Mouse (Mus musculus): ENCODE results near the gene Tbc1d21. TPM values are rescaled to one million over a fixed set of nuclear protein-coding genes. Genes with fewer than 3 reads are reported as not detected.

Gene Tbc1d21
- total RNA-seq, 2 experiments from 2014 or later: not detected

DNA sequence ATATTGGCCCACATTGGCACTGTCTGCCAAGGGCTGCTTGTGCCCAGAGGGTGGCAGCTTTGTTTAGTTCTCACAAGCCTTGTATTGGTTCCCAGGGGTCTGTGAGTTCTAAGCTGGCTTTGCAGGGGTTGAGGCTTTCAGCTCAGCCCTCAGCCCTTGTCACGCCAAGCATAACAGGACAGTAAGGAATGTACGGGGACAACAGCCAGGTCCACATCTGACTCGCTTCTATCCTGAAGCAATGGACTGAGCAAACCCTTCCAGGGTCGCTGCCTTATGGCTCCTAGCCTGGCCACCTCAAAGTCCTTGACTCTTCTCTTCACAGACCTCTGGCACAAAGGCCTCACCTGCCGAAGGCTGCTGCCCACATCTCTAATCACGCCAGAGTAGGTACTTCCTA, 22.5 kb downstream of the Tbc1d21 start:
- intact Hi-C loops (cut with DNase I): no loop called here
- DNase-seq: peak; percentile 46 to 55

DNA sequence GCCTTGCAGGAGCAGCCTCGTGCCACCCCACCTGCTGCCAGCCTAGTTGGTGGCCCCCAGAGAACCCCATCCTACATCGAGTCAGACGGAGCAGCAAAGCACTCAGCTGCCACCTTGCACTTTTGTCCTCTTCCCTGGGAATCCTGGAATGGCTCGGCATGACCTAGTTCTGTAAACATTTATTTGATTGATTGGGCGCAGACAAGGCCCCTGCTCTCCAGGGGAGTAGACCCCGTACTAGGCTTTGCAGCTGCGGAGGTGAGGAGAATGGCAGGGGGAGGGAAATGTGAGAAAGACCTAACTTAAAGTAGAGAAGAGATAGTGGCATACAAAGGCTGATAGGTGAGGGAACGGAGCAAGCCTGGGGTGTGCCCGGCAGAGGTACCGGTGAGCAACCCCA, 23.8 kb downstream of the Tbc1d21 start:
- no peak for DNase-seq
- intact Hi-C loops (cut with DNase I): no loop called here

DNA sequence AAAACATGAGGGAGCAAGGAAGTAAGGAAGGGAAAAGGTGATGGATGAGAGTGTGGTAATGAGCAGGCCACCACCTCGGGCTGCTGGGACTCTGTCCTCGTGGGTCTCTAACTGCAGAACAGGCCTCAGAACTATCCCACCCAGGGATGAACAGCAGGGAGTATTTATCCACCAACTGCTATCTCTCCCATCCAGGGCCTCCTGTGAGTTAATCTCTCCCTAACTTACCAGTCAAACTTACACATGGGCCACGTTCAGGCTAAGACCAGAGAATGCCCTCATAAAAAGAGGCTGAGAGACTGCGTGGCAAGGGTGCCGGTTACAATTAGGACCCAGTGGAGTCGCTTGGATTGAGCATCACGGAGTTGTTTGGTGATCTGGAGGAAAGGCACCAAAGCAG, 24.3 kb downstream of the Tbc1d21 start:
- intact Hi-C loops (cut with DNase I): no loop called here
- DNase-seq: no peak

DNA sequence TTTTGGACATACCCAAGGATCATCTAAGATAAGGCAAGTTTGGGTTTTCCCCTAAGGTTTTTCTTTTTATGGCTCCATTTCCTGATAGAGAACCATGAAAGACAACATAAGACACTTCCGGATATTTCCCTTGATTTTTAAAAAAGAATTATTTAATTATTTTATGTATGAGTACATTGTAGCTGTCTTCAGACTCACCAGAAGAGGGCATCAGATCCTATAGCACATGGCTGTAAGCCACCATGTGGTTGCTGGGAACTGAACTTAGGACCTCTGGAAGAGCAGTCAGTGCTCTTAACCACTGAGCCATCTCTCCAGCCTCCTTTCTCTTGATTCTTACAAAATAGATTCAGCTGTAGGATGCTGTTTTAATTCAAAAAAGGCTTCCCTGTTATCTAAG, 28.5 kb downstream of the Tbc1d21 start:
- DNase-seq: no peak
- intact Hi-C loops (cut with DNase I): no loop called here

DNA sequence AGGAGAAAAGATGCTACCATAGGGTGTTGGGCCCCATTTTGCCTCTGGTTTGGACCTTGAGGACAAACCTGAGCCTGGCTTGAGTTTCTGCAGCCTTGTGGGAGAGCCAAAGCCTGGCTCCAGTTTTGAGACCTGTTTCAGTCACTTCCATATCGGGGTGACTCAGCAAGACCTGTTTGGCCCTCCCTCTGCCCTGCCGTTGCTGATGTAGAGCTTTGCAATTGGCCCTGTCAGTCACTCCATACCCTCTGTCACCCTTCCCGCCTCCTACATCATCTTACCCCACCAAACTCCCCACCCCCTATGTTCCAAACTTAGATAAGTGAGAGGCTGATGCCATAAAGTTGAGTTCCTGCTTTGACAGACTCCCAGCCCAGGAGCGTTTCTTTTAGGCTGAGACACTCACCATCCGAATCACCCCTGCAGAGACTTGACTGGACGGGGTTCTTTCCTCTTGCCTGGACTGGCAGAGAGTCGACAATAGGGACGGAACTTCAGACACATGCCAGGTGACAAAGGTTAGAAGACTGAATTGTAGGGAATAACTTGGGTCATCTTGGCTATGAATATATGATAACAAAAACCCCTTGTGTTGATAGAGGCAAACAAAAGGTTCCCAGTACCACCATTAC, 33.5 kb downstream of the Tbc1d21 start:
- no peak for DNase-seq

DNA sequence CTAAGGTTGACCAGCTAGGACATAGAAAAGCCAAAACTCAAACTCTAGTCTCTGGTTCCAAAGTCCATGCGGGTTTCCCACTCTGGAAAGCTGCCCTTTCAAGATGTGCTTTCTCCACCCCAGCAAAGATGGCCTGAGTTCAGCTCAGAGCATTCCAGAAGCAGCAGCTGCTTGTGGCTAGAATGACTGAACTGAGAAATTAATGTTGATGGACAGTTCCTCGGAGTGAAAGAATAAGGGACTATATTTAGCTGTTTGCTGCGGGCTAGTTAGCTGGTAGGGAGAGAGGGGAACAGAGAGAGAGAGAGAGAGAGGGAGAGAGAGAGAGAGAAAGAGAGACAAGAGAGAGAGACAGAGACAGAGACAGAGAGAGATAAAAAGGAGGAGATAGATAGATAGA, 39.0 kb downstream of the Tbc1d21 start:
- DNase-seq: peak in 1 of 2 experiments; percentile 21
- intact Hi-C loops (cut with DNase I): loop anchor here (2.0 to 10.0 kb wide), 2 partner anchors 40 to 164 kb away; partner anchors contain the start of gene Tbc1d21

More for the DNA sequence above, 33.5 kb downstream of the Tbc1d21 start:
- intact Hi-C loops (cut with DNase I): loop anchor here (10.0 kb wide), 1 partner anchor 158 kb away; no protein-coding TSS in a partner anchor

DNA sequence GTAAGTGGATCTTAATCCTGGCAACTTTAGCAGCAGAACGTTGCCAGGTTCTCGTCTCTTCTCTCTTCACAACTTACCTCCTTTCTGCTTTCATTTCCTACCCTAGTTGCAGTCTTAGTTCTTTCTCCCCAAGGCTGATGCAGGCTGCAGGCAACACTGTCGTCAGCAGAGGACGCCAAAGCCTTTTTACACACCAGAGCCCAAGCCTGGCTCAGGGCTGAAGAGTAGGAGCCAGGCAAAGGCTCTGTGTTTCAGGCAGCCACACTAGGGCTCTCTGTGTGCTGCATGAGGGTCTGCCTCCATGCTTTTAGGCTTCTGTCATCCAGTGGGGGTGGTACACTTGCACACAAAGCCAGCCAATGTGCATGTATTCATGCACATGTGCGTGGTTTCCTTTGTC, 40.0 kb downstream of the Tbc1d21 start:
- DNase-seq: peak; percentile 59 to 70
- intact Hi-C loops (cut with DNase I): loop anchor here (1.0 to 10.0 kb wide), 3 partner anchors 41 to 205 kb away; partner anchors contain the start of gene Tbc1d21

DNA sequence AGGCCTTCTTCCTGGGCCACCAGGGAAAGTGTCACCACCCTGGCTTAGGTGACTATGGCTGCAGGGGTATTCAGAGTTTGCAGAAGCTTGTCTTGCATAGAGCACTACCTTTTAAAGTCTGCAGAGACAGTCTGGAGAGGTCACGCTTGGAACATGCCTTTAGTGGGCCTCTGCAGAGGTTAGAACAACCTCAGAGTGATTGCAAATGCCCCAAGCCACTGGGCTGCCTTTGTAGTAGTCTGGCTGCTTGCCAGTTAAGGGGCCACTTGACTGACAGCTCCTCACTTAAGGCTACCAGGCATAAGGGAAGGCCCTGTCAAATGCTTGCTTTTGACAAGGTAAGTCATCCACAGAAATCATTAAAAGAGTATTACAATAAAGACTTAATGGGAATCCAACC, 42.9 kb downstream of the Tbc1d21 start:
- intact Hi-C loops (cut with DNase I): no loop called here
- DNase-seq: no peak

DNA sequence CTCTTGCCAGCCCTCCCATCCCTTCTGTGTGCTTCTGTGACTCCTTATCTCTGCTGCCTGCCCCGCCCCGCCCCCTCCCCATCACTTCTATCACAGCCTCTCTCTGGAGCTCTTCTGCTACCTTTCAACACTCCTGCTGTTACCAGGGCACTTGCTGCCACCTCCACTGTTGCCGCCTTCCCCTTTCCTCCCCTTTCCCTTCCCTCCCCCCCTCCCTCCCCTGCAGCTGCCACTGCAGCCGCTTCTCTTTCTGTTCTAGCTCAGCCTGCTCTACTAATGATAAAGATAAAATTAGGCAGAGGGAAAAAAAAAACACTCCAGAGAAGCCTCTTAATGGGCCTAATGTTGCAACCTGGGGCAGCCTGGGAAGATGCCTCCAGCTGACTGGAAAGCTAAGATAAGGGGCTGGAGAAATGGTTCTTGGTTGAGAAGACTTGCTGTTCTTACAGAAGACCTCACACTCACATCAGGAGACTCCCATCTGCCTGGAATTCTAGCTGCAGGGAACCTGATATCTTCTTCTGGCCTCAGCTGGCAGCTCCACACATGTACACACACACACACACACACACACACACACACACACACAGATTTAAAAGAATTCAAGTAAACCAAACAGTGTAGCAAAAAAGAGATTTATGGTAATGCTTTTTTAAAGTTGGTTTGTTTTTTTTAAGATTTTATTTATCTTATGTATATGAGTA, 43.6 kb downstream of the Tbc1d21 start:
- no peak for DNase-seq
- intact Hi-C loops (cut with DNase I): no loop called here

DNA sequence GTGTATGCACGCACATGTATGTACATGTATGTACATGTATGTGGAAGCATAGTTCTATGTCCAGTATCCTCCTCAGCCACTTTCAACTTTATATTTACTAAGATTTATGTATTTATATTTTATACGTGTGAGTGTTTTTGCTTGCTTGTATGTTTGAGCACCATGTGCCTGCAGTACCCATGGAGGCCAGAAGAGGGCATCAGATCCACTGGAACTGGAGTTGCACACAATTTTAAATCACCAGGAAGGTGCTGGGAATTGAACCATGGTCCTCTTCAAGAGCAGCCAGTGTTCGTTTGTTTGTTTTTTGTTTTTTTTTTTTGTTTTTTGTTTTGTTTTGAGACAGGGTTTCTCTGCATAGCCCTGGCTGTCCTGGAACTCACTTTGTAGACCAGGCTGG, 48.6 kb downstream of the Tbc1d21 start:
- no peak for DNase-seq
- intact Hi-C loops (cut with DNase I): no loop called here

DNA sequence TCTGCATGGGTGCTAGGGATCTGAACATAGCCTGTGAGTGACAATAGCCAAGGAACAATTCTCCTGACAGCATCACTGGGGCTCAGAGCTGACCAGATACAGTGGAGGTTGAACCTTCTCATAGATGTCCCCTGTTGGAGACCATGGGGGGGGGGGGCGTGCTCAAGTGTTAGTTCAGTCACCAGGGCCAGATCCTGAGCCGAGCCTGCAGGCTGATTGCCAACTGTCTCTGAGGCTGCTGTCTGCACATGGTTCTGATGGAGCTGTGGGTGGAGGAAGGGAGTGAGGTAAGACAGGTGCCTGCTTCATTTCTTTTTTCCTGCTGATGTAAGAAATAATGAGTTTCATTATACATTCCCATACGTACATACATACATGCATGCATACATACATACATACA, 51.9 kb downstream of the Tbc1d21 start:
- intact Hi-C loops (cut with DNase I): no loop called here
- DNase-seq: no peak

DNA sequence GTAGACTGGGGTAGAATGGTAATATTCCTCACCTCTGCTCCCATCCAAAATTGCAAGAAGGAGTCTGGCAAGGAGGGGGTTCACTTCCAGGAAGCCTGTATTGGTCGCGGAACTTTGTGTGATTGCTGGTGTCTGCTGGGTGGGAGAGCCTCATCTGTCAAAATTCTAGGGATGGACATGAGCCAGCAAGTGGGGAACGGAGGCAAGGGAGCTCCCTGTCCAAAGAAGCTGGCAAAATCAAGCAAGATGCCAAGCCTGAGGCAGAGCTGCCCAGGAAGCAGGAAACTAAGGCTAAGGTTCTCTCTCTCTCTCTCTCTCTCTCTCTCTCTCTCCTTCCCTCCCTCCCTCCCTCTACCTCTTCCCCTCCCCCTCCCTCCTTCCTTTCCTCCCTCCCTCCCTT, 52.9 kb downstream of the Tbc1d21 start:
- intact Hi-C loops (cut with DNase I): no loop called here

DNA sequence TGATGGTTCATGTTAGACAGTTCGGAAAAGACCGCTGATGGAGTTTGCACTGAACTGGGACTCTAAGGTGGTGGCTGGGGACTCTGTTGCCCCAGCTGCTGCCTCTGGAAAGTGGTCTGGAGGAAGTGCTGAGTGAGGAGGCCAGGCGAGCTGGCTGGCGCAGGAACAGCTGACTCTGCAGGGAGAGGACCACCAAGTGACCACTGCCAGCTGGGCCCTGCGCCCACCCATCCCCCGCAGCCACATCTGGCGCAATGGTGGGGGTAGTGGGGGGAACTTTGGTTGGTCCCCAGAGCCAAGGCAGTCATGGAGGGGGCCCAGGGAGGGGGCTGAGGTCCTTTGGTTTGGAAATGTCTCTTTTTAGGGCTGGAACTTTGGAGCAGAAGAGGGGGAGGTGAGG, 53.5 kb downstream of the Tbc1d21 start:
- DNase-seq: peak in 1 of 2 experiments; percentile 24
- intact Hi-C loops (cut with DNase I): no loop called here

More for the DNA sequence above, 52.9 kb downstream of the Tbc1d21 start:
- DNase-seq: no peak

DNA sequence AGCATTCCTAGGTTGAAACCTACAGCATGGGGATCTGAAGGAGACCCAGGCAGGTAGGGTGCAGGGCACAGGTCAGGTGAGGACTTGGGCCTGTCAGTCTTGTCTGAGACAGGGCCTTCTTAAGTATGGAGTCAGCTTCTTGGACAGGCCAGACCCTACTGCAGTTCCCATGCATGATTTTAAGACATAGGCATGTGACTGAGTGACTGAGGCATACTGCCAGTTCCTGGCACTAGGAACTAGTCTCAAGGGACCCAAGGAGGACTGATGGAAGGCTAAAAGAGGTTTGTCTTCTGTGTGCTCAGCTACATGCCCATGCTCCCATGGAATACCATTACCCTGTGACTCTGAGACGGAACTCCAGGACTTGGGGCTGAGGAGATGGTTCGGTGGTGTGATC, 54.4 kb downstream of the Tbc1d21 start:
- DNase-seq: peak in 1 of 2 experiments; percentile 26
- intact Hi-C loops (cut with DNase I): no loop called here

DNA sequence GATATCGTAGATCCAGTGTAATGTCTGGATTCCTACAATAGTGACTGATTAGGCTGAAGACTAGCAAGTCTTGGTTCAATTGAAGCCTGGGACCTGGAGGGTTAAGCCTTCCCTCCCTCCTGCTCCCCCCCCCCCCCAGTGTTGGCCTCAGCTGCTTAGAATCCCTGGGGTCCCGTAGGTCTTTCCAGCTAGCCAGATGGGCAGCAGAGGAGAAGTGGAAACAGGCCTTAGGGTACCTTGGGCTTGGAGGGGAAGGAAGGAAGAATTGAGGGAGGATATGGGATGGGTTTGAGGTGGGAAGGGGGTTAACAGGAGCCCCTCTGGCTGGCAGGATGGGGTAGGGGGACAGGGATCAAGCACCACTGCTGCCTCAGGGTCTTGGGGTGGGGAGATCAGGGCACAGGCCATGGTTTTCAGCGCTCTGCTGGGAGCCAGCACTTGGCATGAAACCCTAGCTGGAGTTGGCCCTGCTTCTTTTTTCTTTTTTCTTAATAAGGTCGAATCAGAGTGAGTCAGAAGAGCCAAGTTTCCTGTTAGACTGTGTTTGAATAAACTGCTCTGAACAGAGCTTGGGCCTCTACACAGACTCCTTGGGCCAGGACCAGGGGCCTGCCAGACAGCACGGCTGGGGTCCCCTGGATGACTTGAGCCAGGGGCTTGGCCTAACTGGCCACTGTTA, 55.4 kb downstream of the Tbc1d21 start:
- peak; percentile 63 to 66 for DNase-seq
- intact Hi-C loops (cut with DNase I): no loop called here

DNA sequence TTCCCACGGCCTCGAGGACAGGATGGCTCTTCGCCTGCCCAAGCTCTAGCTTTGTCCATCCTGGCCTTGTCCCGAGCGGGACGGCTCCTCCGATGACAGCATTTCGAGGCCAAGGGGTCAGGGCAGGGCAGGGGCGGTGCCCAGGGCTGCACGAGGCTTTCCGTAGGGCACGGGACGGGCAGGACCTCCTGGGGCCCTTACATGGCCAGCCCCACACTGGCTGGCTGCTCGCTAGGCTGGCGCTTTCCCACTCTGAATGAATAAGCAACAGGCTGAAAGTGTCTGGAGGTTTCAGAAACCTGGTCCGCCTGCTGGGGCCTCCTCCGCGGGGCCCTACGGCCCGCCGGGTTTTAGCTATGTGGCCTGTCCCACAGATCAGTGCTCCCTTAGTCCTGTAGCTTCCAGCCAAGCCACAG, 57.3 kb downstream of the Tbc1d21 start, which contains the start of gene Loxl1:
Loxl1 (minus strand) TSS at position 243 of the 416 bp plus-strand sequence.
- intact Hi-C loops (cut with DNase I): no loop called here
- DNase-seq: peak; percentile 79 to 80

DNA sequence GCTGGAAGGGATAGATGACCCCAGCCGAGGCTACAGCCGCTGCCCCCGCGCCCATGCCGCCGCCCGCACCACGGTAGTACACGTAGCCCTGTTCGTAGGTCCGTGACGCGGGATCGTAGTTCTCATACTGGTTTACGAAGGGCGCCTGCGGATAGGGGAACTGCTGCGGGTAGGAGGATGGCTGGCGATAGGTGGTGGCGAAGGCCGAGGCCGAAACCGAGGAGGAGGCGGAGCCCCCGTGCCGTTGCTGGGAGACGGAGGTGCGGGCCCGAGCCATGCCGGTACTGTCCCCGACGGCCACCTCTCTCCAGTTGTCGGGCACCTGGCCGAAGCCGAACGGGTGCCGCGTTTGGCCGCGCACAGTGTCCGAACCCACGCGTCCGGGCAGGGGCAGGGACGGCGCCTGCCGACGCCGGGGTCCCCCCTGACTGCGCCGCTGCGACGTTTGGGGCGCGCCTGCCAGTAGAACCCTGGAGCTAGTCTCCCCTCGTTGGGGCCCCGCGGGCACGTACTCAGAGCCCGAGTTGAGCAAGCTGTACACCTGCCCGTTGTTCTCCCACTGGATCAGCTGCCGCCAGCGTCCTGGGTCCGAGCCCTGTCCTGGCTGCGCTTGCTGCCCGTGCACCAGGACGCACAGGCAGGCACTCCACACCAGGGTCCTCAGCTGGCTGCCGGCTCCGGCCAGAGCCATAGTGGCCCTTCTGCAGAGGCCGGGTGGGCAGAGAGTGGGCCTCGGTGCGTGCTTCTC, 57.9 kb downstream of the Tbc1d21 start:
- DNase-seq: peak; percentile 43 to 55
- intact Hi-C loops (cut with DNase I): no loop called here

DNA sequence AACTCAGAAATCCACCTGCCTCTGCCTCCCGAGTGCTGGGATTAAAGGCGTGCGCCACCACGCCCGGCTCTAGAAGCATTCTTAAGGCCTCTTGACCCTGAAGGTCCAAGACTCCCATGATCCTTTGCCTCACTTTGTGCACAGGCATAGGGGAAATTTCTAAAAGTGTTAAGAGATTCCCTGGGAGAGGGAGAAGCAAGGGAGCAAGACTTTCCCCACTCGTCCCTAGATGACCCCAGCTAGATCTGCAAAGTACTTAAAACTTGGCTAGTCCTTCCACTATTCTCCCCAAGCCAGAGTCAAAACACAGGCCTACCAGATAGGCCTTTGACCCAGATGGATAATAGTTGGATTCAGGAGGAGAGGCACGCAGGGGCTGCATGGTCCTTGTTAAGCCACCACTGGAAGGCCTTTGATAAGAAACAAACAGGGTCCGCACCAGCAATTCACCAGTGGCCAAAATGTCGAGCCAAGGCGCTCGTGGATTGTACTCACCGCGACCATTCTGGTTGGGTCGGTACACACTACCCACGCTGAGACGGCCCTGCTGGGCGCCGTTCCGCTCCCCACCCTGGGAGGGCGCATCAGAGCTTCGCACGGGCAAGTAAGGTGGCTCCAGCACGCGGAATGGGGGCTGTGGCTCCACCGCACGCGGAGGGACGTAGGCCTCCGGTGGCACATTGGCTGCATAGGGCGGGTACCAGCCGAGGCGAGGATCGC, 58.9 kb downstream of the Tbc1d21 start:
- peak; percentile 38 to 57 for DNase-seq
- intact Hi-C loops (cut with DNase I): no loop called here

DNA sequence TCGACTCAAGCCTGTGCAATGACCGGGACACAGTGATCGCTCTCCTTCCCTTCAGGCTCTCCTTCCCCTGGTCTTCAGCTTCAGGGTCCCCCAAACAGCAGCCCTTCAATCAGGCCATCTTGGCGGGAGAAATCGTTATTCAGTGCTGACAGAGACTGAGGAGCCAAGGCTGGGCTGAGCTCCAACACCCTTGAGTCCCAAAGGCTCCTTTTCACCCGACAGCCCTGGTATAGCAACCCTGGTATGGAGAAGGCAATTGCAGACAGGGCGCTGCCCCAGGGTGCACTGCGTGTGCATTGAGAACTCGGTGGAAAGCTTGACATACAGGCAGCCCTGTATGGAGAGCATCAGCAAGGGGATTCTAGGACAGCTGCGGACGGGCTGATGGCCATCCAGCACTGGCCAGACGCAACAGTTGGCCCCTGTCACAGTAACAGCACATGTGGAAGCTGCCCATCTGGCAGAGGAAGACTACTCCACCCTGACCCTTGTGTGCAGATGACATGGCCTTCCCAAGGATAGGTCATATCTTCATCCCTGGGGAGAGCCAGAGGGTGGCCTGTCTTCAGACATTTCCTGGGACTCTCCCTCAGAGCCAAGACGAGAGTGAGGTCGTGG, 60.1 kb downstream of the Tbc1d21 start:
- intact Hi-C loops (cut with DNase I): no loop called here
- peak; percentile 76 to 77 for DNase-seq

All from heart, postnatal 10 days (tissue).